Mouse (Mus musculus) cerebellum, adult 2 months (tissue): ENCODE measurements at regions not wholly inside any gene's neighbourhood (a gene's known extent, or its start where the extent isn't known, plus 50 kb on each side); places are given as distances from the start of the nearest gene placed in this dataset.

Source experiments
- CTCF ChIP-seq: fragments of 200-500 bp; IDR thresholded peaks from 2 replicates; pipeline ENCODE4 v1.5.1; 2011; ENCODE audit warnings: low read depth, mild to moderate bottlenecking, control low read depth, low read length, moderate library complexity, borderline replicate concordance; ENCODE audit not compliant: insufficient read depth
- POLR2A ChIP-seq: fragments of 200-500 bp; IDR thresholded peaks from 2 replicates; pipeline ENCODE4 v1.6.1; 2011; ENCODE audit warnings: low read length, control low read depth, borderline replicate concordance; ENCODE audit not compliant: insufficient read depth

- TF ChIP-seq CTCF: no peak
- no peak for TF ChIP-seq POLR2A
Measured at GRCm38 (mm10) chr1:137086766-137087165, 126.5 kb upstream of the Nr5a2 start.
